Mouse (Mus musculus) heart, postnatal 36 days (tissue): Measurements from ENCODE around the gene Angpt4. TPM values are rescaled to one million over a fixed set of nuclear protein-coding genes. Genes with fewer than 3 reads are reported as not detected.
A peak's percentile ranks its signal among the peaks of the same experiment; 100 is the strongest.

ENCODE experiments used
- DNase-seq, 2 experiments: peaks; one replicate each; pipeline ENCODE4 v3.0.0; 2021 to 2022
- intact Hi-C: fragments of 180-260 bp; cut with DNase I; formaldehyde crosslinking; loops from one replicate; pipeline ENCODE4 v1.15.1; 2025
- total RNA-seq, 2 experiments: library from RNA; stranded (reverse); gene quantifications; 2 replicates each; pipeline ENCODE4 v1.2.3; 2021

Angpt4 gene
- total RNA-seq: under 1 TPM; 0.19 to 0.22 TPM

- intact Hi-C loops: no loop called here
- no peak for DNase-seq
Measured at GRCm38 (mm10) chr2:151910919-151911500, at the start of gene Angpt4. TSS of gene Angpt4 (plus strand) at chr2:151911210.

- intact Hi-C loops: no loop called here
- DNase-seq: no peak
Measured at GRCm38 (mm10) chr2:151862257-151862810, 48.7 kb upstream of the Angpt4 start.

GRCm38 (mm10) chr2:151864941-151865340 is 46.1 kb upstream of the Angpt4 start:
- intact Hi-C loops: no loop called here
- DNase-seq: no peak

GRCm38 (mm10) chr2:151866487-151866886 is 44.5 kb upstream of the Angpt4 start:
- intact Hi-C loops: loop anchor here (2.0 kb wide), 1 partner anchor 118 kb away; no protein-coding TSS in a partner anchor

GRCm38 (mm10) chr2:151868196-151868595 is 42.8 kb upstream of the Angpt4 start:
- intact Hi-C loops: no loop called here
- DNase-seq: no peak

More at GRCm38 (mm10) chr2:151866487-151866886, 44.5 kb upstream of the Angpt4 start:
- DNase-seq: peak; percentile 12 to 38

- DNase-seq: peak; percentile 17 to 24
- intact Hi-C loops: no loop called here
Measured at GRCm38 (mm10) chr2:151874551-151874950, 36.5 kb upstream of the Angpt4 start.

GRCm38 (mm10) chr2:151876012-151876485 is 35.0 kb upstream of the Angpt4 start:
- intact Hi-C loops: loop anchor here (1.0 to 2.0 kb wide), 2 partner anchors 55 to 118 kb away; no protein-coding TSS in a partner anchor
- DNase-seq: peak; percentile 46 to 64

- intact Hi-C loops: no loop called here
- DNase-seq: no peak
Measured at GRCm38 (mm10) chr2:151878645-151879044, 32.4 kb upstream of the Angpt4 start.

- intact Hi-C loops: no loop called here
- no peak for DNase-seq
Measured at GRCm38 (mm10) chr2:151879760-151880159, 31.2 kb upstream of the Angpt4 start.

- DNase-seq: no peak
- intact Hi-C loops: no loop called here
Measured at GRCm38 (mm10) chr2:151891031-151891430, 20.0 kb upstream of the Angpt4 start.

GRCm38 (mm10) chr2:151893122-151893774 is 17.8 kb upstream of the Angpt4 start:
- intact Hi-C loops: no loop called here
- DNase-seq: no peak

- DNase-seq: no peak
- intact Hi-C loops: no loop called here
Measured at GRCm38 (mm10) chr2:151894209-151894980, 16.6 kb upstream of the Angpt4 start.

GRCm38 (mm10) chr2:151895911-151896310 is 15.1 kb upstream of the Angpt4 start:
- DNase-seq: no peak
- intact Hi-C loops: no loop called here

- intact Hi-C loops: no loop called here
- no peak for DNase-seq
Measured at GRCm38 (mm10) chr2:151898106-151898505, 12.9 kb upstream of the Angpt4 start.

GRCm38 (mm10) chr2:151900845-151901244 is 10.2 kb upstream of the Angpt4 start:
- DNase-seq: no peak

GRCm38 (mm10) chr2:151903267-151903666 is 7.7 kb upstream of the Angpt4 start:
- no peak for DNase-seq
- intact Hi-C loops: no loop called here

More at GRCm38 (mm10) chr2:151900845-151901244, 10.2 kb upstream of the Angpt4 start:
- intact Hi-C loops: no loop called here

- DNase-seq: no peak
- intact Hi-C loops: no loop called here
Measured at GRCm38 (mm10) chr2:151903933-151904332, 7.1 kb upstream of the Angpt4 start.

- DNase-seq: no peak
- intact Hi-C loops: no loop called here
Measured at GRCm38 (mm10) chr2:151904636-151905035, 6.4 kb upstream of the Angpt4 start.

GRCm38 (mm10) chr2:151907020-151907419 is 4.0 kb upstream of the Angpt4 start:
- intact Hi-C loops: no loop called here
- DNase-seq: no peak

GRCm38 (mm10) chr2:151909386-151909785 is 1.6 kb upstream of the Angpt4 start:
- DNase-seq: no peak
- intact Hi-C loops: no loop called here

- intact Hi-C loops: no loop called here
- DNase-seq: no peak
Measured at GRCm38 (mm10) chr2:151910498-151910897, 512 bp upstream of the Angpt4 start.
